Mouse (Mus musculus) midbrain, embryonic 12.5 days (tissue): ENCODE results near the gene Stx3. TPM values are rescaled to one million over a fixed set of nuclear protein-coding genes. Genes with fewer than 3 reads are reported as not detected.

Experiments used
- ATAC-seq: fragments of 200-750 bp; cut with Nextera tagmentation; 2 replicates; pipeline ENCODE4 v1.8.0; 2017; ENCODE audit warnings: low read depth, moderate TSS enrichment, moderate library complexity; ENCODE audit not compliant: low FRiP score
- H3K27ac ChIP-seq: fragments of 300-500 bp; sonication (generic); replicated peaks from 2 replicates; pipeline ENCODE4 v1.5.1; 2016; ENCODE audit warnings: mild to moderate bottlenecking
- H3K27me3 ChIP-seq: fragments of 300-500 bp; sonication (generic); 2 replicates; pipeline ENCODE4 v1.6.1; 2016; ENCODE audit warnings: mild to moderate bottlenecking
- H3K36me3 ChIP-seq: fragments of 300-500 bp; sonication (generic); 2 replicates; pipeline ENCODE4 v1.6.1; 2016
- H3K4me1 ChIP-seq: fragments of 300-500 bp; sonication (generic); 2 replicates; pipeline ENCODE4 v1.6.1; 2016
- H3K4me2 ChIP-seq: fragments of 300-500 bp; sonication (generic); replicated peaks from 2 replicates; pipeline ENCODE4 v1.6.1; 2016; ENCODE audit warnings: mild to moderate bottlenecking, moderate library complexity
- H3K4me3 ChIP-seq: fragments of 300-500 bp; sonication (generic); 2 replicates; pipeline ENCODE4 v1.5.1; 2016; ENCODE audit warnings: mild to moderate bottlenecking
- H3K9ac ChIP-seq: fragments of 300-500 bp; sonication (generic); replicated peaks from 2 replicates; pipeline ENCODE4 v1.6.1; 2016; ENCODE audit warnings: mild to moderate bottlenecking, moderate library complexity
- H3K9me3 ChIP-seq: fragments of 300-500 bp; sonication (generic); 2 replicates; pipeline ENCODE4 v1.6.1; 2016; ENCODE audit warnings: mild to moderate bottlenecking
- WGBS: fragments of 180-500 bp; shearing (Covaris S2); methylation state at CpG from one replicate; pipeline ENCODE4 v1.1.7; 2016; 5-methylcytosine and 5-hydroxymethylcytosine counted together
- polyA plus RNA-seq: library from polyadenylated mRNA; unstranded; fragments of >200 nt; fragmentation: Nextera tagmentation; extraction: Ambion mirVana; gene quantifications from 2 replicates; pipeline ENCODE4 v1.2.1, GENCODE M21; 2016

Stx3 gene
- polyA plus RNA-seq, 1 experiment from 2014 or later, result 20.3 TPM

GRCm38 (mm10) chr19:11807251-11807650 lies 12.0 kb downstream of the Stx3 start:
- H3K4me2 ChIP-seq, result no peak overlapping the region
- no peak for ATAC-seq
- H3K27me3 ChIP-seq, result no peaks in the 10 kb centered on the region
- H3K9ac ChIP-seq, result no peak overlapping the region
- no peak overlapping the region for H3K4me3 ChIP-seq
- WGBS, result 69% methylated on average over 2 of the region's 2 CpGs
- no peaks in the 10 kb centered on the region for H3K36me3 ChIP-seq
- no peaks in the 10 kb centered on the region for H3K9me3 ChIP-seq
- H3K27ac ChIP-seq, result no peak overlapping the region
- peaks cover 22% of the 10 kb centered on the region for H3K4me1 ChIP-seq

GRCm38 (mm10) chr19:11804423-11804822 lies 14.8 kb downstream of the Stx3 start:
- Histone ChIP-seq H3K36me3 (no peaks in the 10 kb centered on the region), H3K4me2 (no peak overlapping the region)
- no peak for ATAC-seq

GRCm38 (mm10) chr19:11800531-11801315 lies 18.5 kb downstream of the Stx3 start:
- Histone ChIP-seq H3K27ac (no peak overlapping the region), H3K36me3 (no peaks in the 10 kb centered on the region), H3K4me1 (no peaks in the 10 kb centered on the region), H3K4me2 (no peak overlapping the region), H3K9ac (no peak overlapping the region), H3K27me3 (no peaks in the 10 kb centered on the region), H3K4me3 (no peak overlapping the region), H3K9me3 (no peaks in the 10 kb centered on the region)
- WGBS, result 76% methylated on average over 8 of the region's 8 CpGs
- no peak for ATAC-seq

More at GRCm38 (mm10) chr19:11804423-11804822, 14.8 kb downstream of the Stx3 start:
- Histone ChIP-seq H3K27me3 (no peaks in the 10 kb centered on the region), H3K27ac (no peak overlapping the region), H3K9ac (no peak overlapping the region), H3K9me3 (no peaks in the 10 kb centered on the region), H3K4me3 (no peak overlapping the region), H3K4me1 (0 out of 2 replicates have a peak, but pooled peaks cover 3% of the 10 kb centered on the region)
- 86% methylated on average over 1 of the region's 1 CpGs for WGBS

- H3K9ac ChIP-seq, result no peak overlapping the region
- H3K4me3 ChIP-seq, result no peak overlapping the region
- no peak for ATAC-seq
- H3K27me3 ChIP-seq, result no peaks in the 10 kb centered on the region
- H3K9me3 ChIP-seq, result no peaks in the 10 kb centered on the region
- no peaks in the 10 kb centered on the region for H3K36me3 ChIP-seq
- no peaks in the 10 kb centered on the region for H3K4me1 ChIP-seq
- H3K27ac ChIP-seq, result no peak overlapping the region
- 90% methylated on average over 6 of the region's 6 CpGs for WGBS
- no peak overlapping the region for H3K4me2 ChIP-seq
These were observed 24.8 kb downstream of the Stx3 start for GRCm38 (mm10) chr19:11794447-11794846.

GRCm38 (mm10) chr19:11793741-11794359 lies 25.4 kb downstream of the Stx3 start:
- Histone ChIP-seq H3K4me1 (no peaks in the 10 kb centered on the region), H3K27me3 (no peaks in the 10 kb centered on the region), H3K4me3 (no peak overlapping the region), H3K4me2 (no peak overlapping the region), H3K9ac (no peak overlapping the region), H3K9me3 (no peaks in the 10 kb centered on the region), H3K36me3 (no peaks in the 10 kb centered on the region), H3K27ac (no peak overlapping the region)
- WGBS, result 89% methylated on average over 2 of the region's 2 CpGs
- ATAC-seq, result no peak

DNA sequence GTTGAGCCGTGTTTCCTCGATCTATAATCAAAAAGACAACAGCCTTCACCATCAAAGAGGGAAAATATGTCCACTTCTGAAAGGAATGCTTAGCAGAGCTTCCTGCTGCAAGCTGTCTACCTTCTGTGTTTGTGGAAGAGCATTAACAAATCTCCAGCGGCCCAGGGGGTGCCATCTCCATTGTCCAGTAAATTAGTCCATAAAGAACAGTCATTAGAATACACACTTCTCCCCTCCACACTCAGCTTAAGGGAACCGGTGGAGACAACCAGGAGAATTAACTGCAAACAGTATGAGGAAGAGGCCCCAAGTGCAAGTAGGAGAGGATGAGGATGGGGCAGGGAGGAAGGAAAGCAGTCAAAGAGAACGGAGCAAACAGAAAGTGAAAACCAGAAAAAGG lies 27.4 kb downstream of the Stx3 start:
- Histone ChIP-seq H3K9me3 (no peaks in the 10 kb centered on the region), H3K36me3 (no peaks in the 10 kb centered on the region), H3K4me3 (no peak overlapping the region), H3K4me2 (no peak overlapping the region), H3K27me3 (no peaks in the 10 kb centered on the region), H3K27ac (no peak overlapping the region), H3K9ac (no peak overlapping the region), H3K4me1 (no peaks in the 10 kb centered on the region)
- ATAC-seq, result no peak
- WGBS, result 65% methylated on average over 5 of the region's 5 CpGs

GRCm38 (mm10) chr19:11788876-11789275 lies 30.3 kb downstream of the Stx3 start:
- H3K9me3 ChIP-seq, result no peaks in the 10 kb centered on the region
- no peak overlapping the region for H3K9ac ChIP-seq
- ATAC-seq, result no peak
- no peaks in the 10 kb centered on the region for H3K4me1 ChIP-seq
- WGBS, result 91% methylated on average over 6 of the region's 6 CpGs
- H3K36me3 ChIP-seq, result no peaks in the 10 kb centered on the region
- H3K4me3 ChIP-seq, result no peak overlapping the region
- H3K27ac ChIP-seq, result no peak overlapping the region
- no peaks in the 10 kb centered on the region for H3K27me3 ChIP-seq
- no peak overlapping the region for H3K4me2 ChIP-seq

- no peak overlapping the region for H3K9ac ChIP-seq
- no peaks in the 10 kb centered on the region for H3K27me3 ChIP-seq
- no peak overlapping the region for H3K4me2 ChIP-seq
- 92% methylated on average over 6 of the region's 6 CpGs for WGBS
- no peaks in the 10 kb centered on the region for H3K4me1 ChIP-seq
- H3K4me3 ChIP-seq, result no peak overlapping the region
- no peak overlapping the region for H3K27ac ChIP-seq
- H3K36me3 ChIP-seq, result 0 out of 2 replicates have a peak, but pooled peaks cover 2% of the 10 kb centered on the region
- H3K9me3 ChIP-seq, result no peaks in the 10 kb centered on the region
- no peak for ATAC-seq
These were observed 31.4 kb downstream of the Stx3 start for GRCm38 (mm10) chr19:11787826-11788225.

DNA sequence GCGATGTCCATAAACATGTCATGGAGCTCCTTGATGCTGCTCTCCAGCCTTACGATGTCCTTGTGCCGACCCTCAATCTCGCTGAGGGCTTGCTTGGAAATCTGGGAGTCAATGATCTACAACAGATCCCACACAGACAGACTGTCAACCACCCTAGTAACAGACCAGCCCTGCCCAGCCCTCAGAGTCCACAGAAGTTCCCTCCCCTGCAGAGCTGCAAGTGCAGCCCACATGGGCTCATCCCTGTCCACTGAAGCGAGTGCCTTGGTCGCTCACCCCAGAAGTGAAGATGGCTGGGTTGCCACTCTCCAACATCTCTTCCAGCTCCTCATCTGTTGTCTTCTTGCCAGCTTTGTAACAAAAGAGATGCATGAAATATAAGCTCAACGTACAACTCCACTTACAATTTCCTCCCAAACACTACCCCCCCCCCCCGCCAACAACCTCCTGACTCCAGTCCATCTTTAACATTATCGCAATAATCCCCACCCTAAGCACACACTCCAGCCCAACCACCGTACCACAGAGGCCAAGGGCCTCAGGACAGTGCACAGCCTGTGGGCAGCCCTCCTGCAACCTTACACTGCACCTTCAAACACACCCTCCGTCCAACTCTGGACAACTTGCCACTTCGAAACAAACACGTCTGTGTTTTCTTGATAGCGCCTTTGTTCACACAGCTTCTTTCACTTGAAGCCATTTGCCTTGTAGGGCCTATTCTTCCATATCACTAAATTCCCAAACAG lies 33.6 kb downstream of the Stx3 start:
- Histone ChIP-seq H3K4me1 (no peaks in the 10 kb centered on the region), H3K4me2 (no peak overlapping the region), H3K27ac (no peak overlapping the region), H3K27me3 (no peaks in the 10 kb centered on the region), H3K9me3 (no peaks in the 10 kb centered on the region), H3K9ac (no peak overlapping the region), H3K36me3 (0 out of 2 replicates have a peak, but pooled peaks cover 5% of the 10 kb centered on the region), H3K4me3 (no peak overlapping the region)
- 94% methylated on average over 14 of the region's 14 CpGs for WGBS
- no peak for ATAC-seq

DNA sequence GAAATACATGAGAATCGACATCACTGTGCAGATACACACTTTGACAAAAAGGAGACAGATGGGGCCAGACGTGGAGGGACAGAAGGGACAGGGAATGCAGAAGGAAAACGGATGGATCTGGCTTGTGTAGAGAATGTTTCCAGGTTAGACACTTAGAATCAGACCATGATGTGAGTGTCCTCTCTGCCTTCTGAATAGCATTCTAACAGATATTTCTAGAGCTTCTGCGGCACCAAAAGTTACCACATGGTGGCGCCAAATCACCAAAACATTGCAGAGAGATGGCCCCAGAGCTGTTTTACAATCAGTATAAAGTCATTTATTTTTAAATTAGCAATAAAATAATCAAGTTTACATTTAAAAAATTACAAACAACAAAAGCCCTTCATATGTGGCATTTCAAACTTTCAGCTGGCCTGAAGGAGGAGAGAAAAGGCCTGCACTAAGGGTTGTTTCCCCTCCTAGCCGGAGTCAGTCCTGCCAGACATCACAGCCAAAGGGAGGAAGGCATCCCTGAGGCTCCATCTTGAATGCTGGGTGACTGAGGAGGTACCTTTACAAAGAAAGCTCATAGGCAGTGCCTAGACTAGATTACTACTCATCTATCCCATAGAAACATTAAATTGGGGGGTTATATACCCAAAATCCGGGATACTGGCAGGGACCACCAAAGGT lies 41.9 kb downstream of the Stx3 start:
- Histone ChIP-seq H3K4me3 (no peak overlapping the region), H3K27ac (no peak overlapping the region), H3K9ac (no peak overlapping the region), H3K4me1 (no peaks in the 10 kb centered on the region), H3K27me3 (no peaks in the 10 kb centered on the region), H3K36me3 (peaks cover 41% of the 10 kb centered on the region), H3K4me2 (no peak overlapping the region), H3K9me3 (no peaks in the 10 kb centered on the region)
- WGBS, result 61% methylated on average over 7 of the region's 7 CpGs
- ATAC-seq, result peak; percentile 74

DNA sequence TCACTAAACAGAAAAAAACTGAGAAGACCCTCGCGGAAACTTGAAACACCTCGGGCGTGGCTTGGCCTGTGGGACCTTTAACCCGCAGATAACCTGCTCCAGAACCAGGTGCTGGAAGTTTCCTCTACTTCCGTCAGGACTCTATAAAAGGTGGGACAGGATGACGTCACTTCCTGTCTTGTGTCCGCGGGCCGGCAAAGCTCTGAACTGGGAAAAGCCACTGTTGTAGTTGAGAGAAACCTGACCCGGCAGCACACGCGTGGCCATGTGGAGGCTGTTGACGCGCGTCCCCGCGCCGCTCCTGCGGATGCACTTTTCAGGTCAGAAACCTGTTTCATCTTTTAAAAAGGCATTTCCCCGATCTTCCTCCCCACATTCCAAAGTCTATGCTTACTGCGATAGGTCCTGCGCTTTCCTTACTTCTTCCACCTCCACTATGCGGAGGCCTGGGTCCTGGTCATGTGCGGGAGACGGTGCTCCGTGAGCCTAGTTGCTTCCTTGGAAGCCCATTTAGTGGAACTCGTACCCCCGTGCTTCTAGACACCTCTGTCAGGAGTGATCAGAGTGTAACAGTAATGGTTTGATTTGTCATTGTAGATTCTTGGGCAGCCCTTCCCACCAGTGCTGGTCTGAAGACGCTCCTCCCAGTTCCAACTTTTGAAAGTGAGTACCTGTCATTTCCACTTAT lies 48.9 kb downstream of the Stx3 start, which contains the start of gene Mrpl16:
Mrpl16 (plus strand) TSS at position 187 of the 688 bp plus-strand sequence.
- peaks cover 28% of the 10 kb centered on the region for H3K36me3 ChIP-seq
- H3K9me3 ChIP-seq, result no peaks in the 10 kb centered on the region
- H3K9ac ChIP-seq, result peak within 1 kb of the TSS; percentile 72
- H3K4me3 ChIP-seq, result peak within 1 kb of the TSS; percentile 61
- H3K27me3 ChIP-seq, result peaks cover 10% of the 10 kb centered on the region
- H3K4me2 ChIP-seq, result peak within 1 kb of the TSS; percentile 80
- peaks cover 9% of the 10 kb centered on the region for H3K4me1 ChIP-seq
- WGBS, result 2% methylated on average over 30 of the region's 30 CpGs
- H3K27ac ChIP-seq, result no peak within 1 kb of the TSS
- peak; percentile 93 for ATAC-seq
